Mouse (Mus musculus): ENCODE results near the gene Gm3625. TPM values are rescaled to one million over a fixed set of nuclear protein-coding genes. Genes with fewer than 3 reads are reported as not detected.

Gene Gm3625
- not detected in 2 replicates for polyA plus RNA-seq (2016; fragmentation: Nextera tagmentation; extraction: Ambion mirVana)

- DNase-seq (ENCODE audit: low spot score) = peak; percentile 87
- Histone ChIP-seq H3K36me3 (no peaks in the 10 kb centered on the region), H3K4me1 (peaks cover 14% of the 10 kb centered on the region), H3K4me3 (peak within 1 kb of the TSS; percentile 91), H3K9me3 (no peaks in the 10 kb centered on the region), H3K27ac (peak within 1 kb of the TSS; percentile 98), H3K27me3 (ENCODE audit: insufficient read depth, poor library complexity, severe bottlenecking) (no peaks in the 10 kb centered on the region)
- WGBS = under 1% methylated on average over 49 of the region's 49 CpGs
Observed at GRCm38 (mm10) chr12:4592541-4593165, at the start of gene Gm3625, which contains the start of gene Itsn2. Gm3625 (minus strand) TSS chr12:4592927. Itsn2 (plus strand) TSS chr12:4592638.

GRCm38 (mm10) chr12:4640737-4641136 is 48.0 kb upstream of the Gm3625 start:
- no peak overlapping the region for H3K4me3 ChIP-seq
- WGBS = 67% methylated on average over 1 of the region's 1 CpGs
- peaks cover 51% of the 10 kb centered on the region for H3K36me3 ChIP-seq
- no peak overlapping the region for H3K27ac ChIP-seq
- no peaks in the 10 kb centered on the region for H3K4me1 ChIP-seq
- H3K9me3 ChIP-seq = no peaks in the 10 kb centered on the region
- DNase-seq (ENCODE audit: low spot score) = no peak
- no peaks in the 10 kb centered on the region for H3K27me3 ChIP-seq (ENCODE audit: insufficient read depth, poor library complexity, severe bottlenecking)

GRCm38 (mm10) chr12:4638438-4638837 is 45.7 kb upstream of the Gm3625 start:
- no peak overlapping the region for H3K27ac ChIP-seq
- H3K36me3 ChIP-seq = peaks cover 59% of the 10 kb centered on the region
- no peaks in the 10 kb centered on the region for H3K4me1 ChIP-seq
- no peaks in the 10 kb centered on the region for H3K9me3 ChIP-seq
- no peak overlapping the region for H3K4me3 ChIP-seq
- no peaks in the 10 kb centered on the region for H3K27me3 ChIP-seq (ENCODE audit: insufficient read depth, poor library complexity, severe bottlenecking)
- WGBS = 79% methylated on average over 1 of the region's 1 CpGs
- no peak for DNase-seq (ENCODE audit: low spot score)

GRCm38 (mm10) chr12:4632957-4633356 is 40.2 kb upstream of the Gm3625 start:
- Histone ChIP-seq H3K4me3 (no peak overlapping the region), H3K9me3 (no peaks in the 10 kb centered on the region), H3K27me3 (ENCODE audit: insufficient read depth, poor library complexity, severe bottlenecking) (no peaks in the 10 kb centered on the region), H3K36me3 (peaks cover 64% of the 10 kb centered on the region), H3K27ac (no peak overlapping the region), H3K4me1 (no peaks in the 10 kb centered on the region)
- 88% methylated on average over 8 of the region's 8 CpGs for WGBS
- no peak for DNase-seq (ENCODE audit: low spot score)

- peaks cover 9% of the 10 kb centered on the region; the same call in 1 of the 2 replicates for H3K36me3 ChIP-seq
- no peak for DNase-seq (ENCODE audit: low spot score)
- no peaks in the 10 kb centered on the region for H3K9me3 ChIP-seq
- no peak overlapping the region for H3K27ac ChIP-seq
- H3K4me3 ChIP-seq = no peak overlapping the region
- WGBS = 53% methylated on average over 1 of the region's 1 CpGs
- H3K4me1 ChIP-seq = peaks cover 7% of the 10 kb centered on the region; the same call in 1 of the 2 replicates
- H3K27me3 ChIP-seq (ENCODE audit: insufficient read depth, poor library complexity, severe bottlenecking) = no peaks in the 10 kb centered on the region
Observed at GRCm38 (mm10) chr12:4624201-4624600, 31.5 kb upstream of the Gm3625 start.

GRCm38 (mm10) chr12:4614722-4615121 is 22.0 kb upstream of the Gm3625 start:
- no peak for DNase-seq (ENCODE audit: low spot score)
- no peaks in the 10 kb centered on the region for H3K9me3 ChIP-seq
- H3K4me3 ChIP-seq = no peak overlapping the region
- WGBS = 70% methylated on average over 2 of the region's 2 CpGs
- no peak overlapping the region for H3K27ac ChIP-seq
- no peaks in the 10 kb centered on the region for H3K27me3 ChIP-seq (ENCODE audit: insufficient read depth, poor library complexity, severe bottlenecking)
- no peaks in the 10 kb centered on the region for H3K4me1 ChIP-seq
- 0 out of 2 replicates have a peak, but pooled peaks cover 2% of the 10 kb centered on the region for H3K36me3 ChIP-seq

- no peak overlapping the region for H3K4me3 ChIP-seq
- H3K27me3 ChIP-seq (ENCODE audit: insufficient read depth, poor library complexity, severe bottlenecking) = no peaks in the 10 kb centered on the region
- 0 out of 2 replicates have a peak overlapping the region, but pooled peaks have one; percentile 6 for H3K27ac ChIP-seq
- peaks cover 12% of the 10 kb centered on the region; the same call in 1 of the 2 replicates for H3K4me1 ChIP-seq
- DNase-seq (ENCODE audit: low spot score) = no peak
- WGBS = 44% methylated on average over 3 of the region's 3 CpGs
- H3K36me3 ChIP-seq = no peaks in the 10 kb centered on the region
- no peaks in the 10 kb centered on the region for H3K9me3 ChIP-seq
Observed at GRCm38 (mm10) chr12:4606625-4607024, 13.9 kb upstream of the Gm3625 start.

GRCm38 (mm10) chr12:4599713-4600112 is 7.0 kb upstream of the Gm3625 start:
- no peak overlapping the region for H3K27ac ChIP-seq
- DNase-seq (ENCODE audit: low spot score) = no peak
- no peaks in the 10 kb centered on the region for H3K27me3 ChIP-seq (ENCODE audit: insufficient read depth, poor library complexity, severe bottlenecking)
- no peaks in the 10 kb centered on the region for H3K9me3 ChIP-seq
- WGBS = 77% methylated on average over 4 of the region's 4 CpGs
- H3K4me3 ChIP-seq = no peak overlapping the region
- peaks cover 13% of the 10 kb centered on the region for H3K4me1 ChIP-seq
- H3K36me3 ChIP-seq = no peaks in the 10 kb centered on the region

- no peak overlapping the region for H3K27ac ChIP-seq
- H3K4me3 ChIP-seq = no peak overlapping the region
- no peaks in the 10 kb centered on the region for H3K27me3 ChIP-seq (ENCODE audit: insufficient read depth, poor library complexity, severe bottlenecking)
- DNase-seq (ENCODE audit: low spot score) = no peak
- no peaks in the 10 kb centered on the region for H3K9me3 ChIP-seq
- no peaks in the 10 kb centered on the region for H3K36me3 ChIP-seq
- WGBS = 60% methylated on average over 8 of the region's 8 CpGs
- H3K4me1 ChIP-seq = peaks cover 16% of the 10 kb centered on the region
Observed at GRCm38 (mm10) chr12:4598666-4599428, 6.1 kb upstream of the Gm3625 start.

- WGBS = 73% methylated on average over 6 of the region's 6 CpGs
- Histone ChIP-seq H3K9me3 (no peaks in the 10 kb centered on the region), H3K4me3 (no peak overlapping the region), H3K4me1 (peaks cover 24% of the 10 kb centered on the region), H3K27me3 (ENCODE audit: insufficient read depth, poor library complexity, severe bottlenecking) (no peaks in the 10 kb centered on the region), H3K27ac (no peak overlapping the region), H3K36me3 (no peaks in the 10 kb centered on the region)
- DNase-seq (ENCODE audit: low spot score) = no peak
Observed at GRCm38 (mm10) chr12:4595055-4595454, 2.3 kb upstream of the Gm3625 start.

- H3K27me3 ChIP-seq (ENCODE audit: insufficient read depth, poor library complexity, severe bottlenecking) = no peaks in the 10 kb centered on the region
- peaks cover 19% of the 10 kb centered on the region for H3K4me1 ChIP-seq
- 62% methylated on average over 9 of the region's 9 CpGs for WGBS
- H3K27ac ChIP-seq = peak overlapping the region; percentile 98; the same call in 1 of the 2 replicates
- H3K9me3 ChIP-seq = no peaks in the 10 kb centered on the region
- no peaks in the 10 kb centered on the region for H3K36me3 ChIP-seq
- DNase-seq (ENCODE audit: low spot score) = no peak
- peak overlapping the region; percentile 91 for H3K4me3 ChIP-seq
Observed at GRCm38 (mm10) chr12:4593930-4594391, 1.2 kb upstream of the Gm3625 start.

GRCm38 (mm10) chr12:4593166-4593929 is 621 bp upstream of the Gm3625 start:
- no peak for DNase-seq (ENCODE audit: low spot score)
- under 1% methylated on average over 77 of the region's 80 CpGs for WGBS
- peak overlapping the region; percentile 98 for H3K27ac ChIP-seq
- H3K4me1 ChIP-seq = peaks cover 14% of the 10 kb centered on the region
- no peaks in the 10 kb centered on the region for H3K36me3 ChIP-seq
- peak overlapping the region; percentile 91 for H3K4me3 ChIP-seq
- H3K27me3 ChIP-seq (ENCODE audit: insufficient read depth, poor library complexity, severe bottlenecking) = no peaks in the 10 kb centered on the region
- H3K9me3 ChIP-seq = no peaks in the 10 kb centered on the region
